Mouse (Mus musculus): ENCODE measurements around the gene Thada.
"Not testable (repeated sequence)": the region's sequence is repeated elsewhere in the genome, so short reads cannot be mapped to it uniquely, and the experiment has no call there.

Gene Thada

GRCm38 (mm10) chr17:84217696-84218095, 248.3 kb downstream of the Thada start:
- DNase-seq (ENCODE audit: low spot score) = no peak

- peak; percentile 51 for DNase-seq (ENCODE audit: low spot score)
These were observed 250.6 kb downstream of the Thada start for GRCm38 (mm10) chr17:84215264-84215960.

- no peak for DNase-seq (ENCODE audit: low spot score)
These were observed 252.5 kb downstream of the Thada start for GRCm38 (mm10) chr17:84213464-84213863.

GRCm38 (mm10) chr17:84207611-84208010, 258.4 kb downstream of the Thada start:
- DNase-seq (ENCODE audit: low spot score) = no peak

- no peak for DNase-seq (ENCODE audit: low spot score)
These were observed 259.8 kb downstream of the Thada start for GRCm38 (mm10) chr17:84206239-84206638.

- DNase-seq (ENCODE audit: low spot score) = no peak
These were observed 261.0 kb downstream of the Thada start for GRCm38 (mm10) chr17:84204962-84205361.

- DNase-seq (ENCODE audit: low spot score) = no peak
These were observed 262.7 kb downstream of the Thada start for GRCm38 (mm10) chr17:84203340-84203739.

GRCm38 (mm10) chr17:84201183-84201582, 264.8 kb downstream of the Thada start:
- no peak for DNase-seq (ENCODE audit: low spot score)

GRCm38 (mm10) chr17:84197912-84198344, 268.1 kb downstream of the Thada start:
- no peak for DNase-seq (ENCODE audit: low spot score)

GRCm38 (mm10) chr17:84196329-84196728, 269.7 kb downstream of the Thada start:
- DNase-seq (ENCODE audit: low spot score) = no peak

- DNase-seq (ENCODE audit: low spot score) = no peak
These were observed 270.2 kb downstream of the Thada start for GRCm38 (mm10) chr17:84195835-84196234.

GRCm38 (mm10) chr17:84195003-84195395, 271.0 kb downstream of the Thada start:
- no peak for DNase-seq (ENCODE audit: low spot score)

GRCm38 (mm10) chr17:84194282-84195002, 271.6 kb downstream of the Thada start:
- DNase-seq (ENCODE audit: low spot score) = no peak

GRCm38 (mm10) chr17:84193411-84193810, 272.6 kb downstream of the Thada start:
- no peak for DNase-seq (ENCODE audit: low spot score)

GRCm38 (mm10) chr17:84191946-84192345, 274.1 kb downstream of the Thada start:
- no peak for DNase-seq (ENCODE audit: low spot score)

- peak; percentile 88 for DNase-seq (ENCODE audit: low spot score)
These were observed 275.1 kb downstream of the Thada start for GRCm38 (mm10) chr17:84190885-84191284.

GRCm38 (mm10) chr17:84189127-84189854, 276.7 kb downstream of the Thada start:
- no peak for DNase-seq (ENCODE audit: low spot score)

GRCm38 (mm10) chr17:84188374-84188961, 277.5 kb downstream of the Thada start:
- peak; percentile 97 for DNase-seq (ENCODE audit: low spot score)

GRCm38 (mm10) chr17:84187727-84188373, 278.2 kb downstream of the Thada start, which contains the start of gene Zfp36l2:
TSS of gene Zfp36l2 (minus strand) at chr17:84187947.
- DNase-seq (ENCODE audit: low spot score) = peak; percentile 97

- DNase-seq (ENCODE audit: low spot score) = not testable (repeated sequence)
These were observed 278.7 kb downstream of the Thada start for GRCm38 (mm10) chr17:84187264-84187663.

- peak; percentile 36 for DNase-seq (ENCODE audit: low spot score)
These were observed 279.4 kb downstream of the Thada start for GRCm38 (mm10) chr17:84186451-84187202.
